Mouse (Mus musculus) limb, embryonic 11.5 days (tissue): ENCODE measurements around the gene Mid1. TPM values are rescaled to one million over a fixed set of nuclear protein-coding genes. Genes with fewer than 3 reads are reported as not detected.
"Not testable (repeated sequence)": the region's sequence is repeated elsewhere in the genome, so short reads cannot be mapped to it uniquely, and the experiment has no call there.

Experiments used
- ATAC-seq: fragments of 200-750 bp; cut with Nextera tagmentation; 2 replicates; pipeline ENCODE4 v1.8.0; 2017; ENCODE audit warnings: low read depth; ENCODE audit not compliant: insufficient number of reproducible peaks, low FRiP score, low TSS enrichment
- DNase-seq: peaks from one replicate; pipeline ENCODE4 v3.0.0-alpha.2; 2015; ENCODE audit warnings: low spot score
- H3K27ac ChIP-seq: fragments of 300-500 bp; sonication (generic); replicated peaks from 2 replicates; pipeline ENCODE4 v1.5.1; 2014; ENCODE audit warnings: low read depth, mild to moderate bottlenecking, low read length
- H3K27me3 ChIP-seq: fragments of 300-500 bp; sonication (generic); 2 replicates; pipeline ENCODE4 v1.6.1; 2014; ENCODE audit warnings: mild to moderate bottlenecking, low read length, mixed read lengths; ENCODE audit not compliant: control insufficient read depth, insufficient read depth
- H3K36me3 ChIP-seq: fragments of 300-500 bp; sonication (generic); 2 replicates; pipeline ENCODE4 v1.6.1; 2014; ENCODE audit warnings: mild to moderate bottlenecking, low read length, moderate library complexity, mixed read lengths; ENCODE audit not compliant: control insufficient read depth, insufficient read depth
- H3K4me1 ChIP-seq: fragments of 300-500 bp; sonication (generic); 2 replicates; pipeline ENCODE4 v1.6.1; 2014; ENCODE audit warnings: low read length, mixed read lengths; ENCODE audit not compliant: control insufficient read depth, insufficient read depth
- H3K4me2 ChIP-seq: fragments of 300-500 bp; sonication (generic); 2 replicates; pipeline ENCODE4 v1.6.1; 2014; ENCODE audit warnings: low read depth, mild to moderate bottlenecking, moderate library complexity; ENCODE audit not compliant: severe bottlenecking
- H3K4me3 ChIP-seq: fragments of 300-500 bp; sonication (generic); 2 replicates; pipeline ENCODE4 v1.5.1; 2014; ENCODE audit warnings: low read depth, low read length
- H3K9ac ChIP-seq: fragments of 300-500 bp; sonication (generic); 2 replicates; pipeline ENCODE4 v1.6.1; 2014; ENCODE audit warnings: mild to moderate bottlenecking, low read length
- H3K9me3 ChIP-seq: fragments of 300-500 bp; sonication (generic); 2 replicates; pipeline ENCODE4 v1.6.1; 2016; ENCODE audit warnings: low read length; ENCODE audit not compliant: control insufficient read depth
- WGBS: fragments of 180-500 bp; shearing (Covaris S2); extraction: QIAGEN DNeasy Blood & Tissue Kit; methylation state at CpG from one replicate; pipeline ENCODE4 v1.1.7; 2014; 5-methylcytosine and 5-hydroxymethylcytosine counted together
- polyA plus RNA-seq: library from polyadenylated mRNA; unstranded; fragments of >200 nt; fragmentation: Nextera tagmentation; extraction: Ambion mirVana; gene quantifications from 2 replicates; pipeline ENCODE4 v1.2.1, GENCODE M21; 2014

The Mid1 gene
- polyA plus RNA-seq, 1 experiment from 2014 or later: 11.5 TPM

DNA sequence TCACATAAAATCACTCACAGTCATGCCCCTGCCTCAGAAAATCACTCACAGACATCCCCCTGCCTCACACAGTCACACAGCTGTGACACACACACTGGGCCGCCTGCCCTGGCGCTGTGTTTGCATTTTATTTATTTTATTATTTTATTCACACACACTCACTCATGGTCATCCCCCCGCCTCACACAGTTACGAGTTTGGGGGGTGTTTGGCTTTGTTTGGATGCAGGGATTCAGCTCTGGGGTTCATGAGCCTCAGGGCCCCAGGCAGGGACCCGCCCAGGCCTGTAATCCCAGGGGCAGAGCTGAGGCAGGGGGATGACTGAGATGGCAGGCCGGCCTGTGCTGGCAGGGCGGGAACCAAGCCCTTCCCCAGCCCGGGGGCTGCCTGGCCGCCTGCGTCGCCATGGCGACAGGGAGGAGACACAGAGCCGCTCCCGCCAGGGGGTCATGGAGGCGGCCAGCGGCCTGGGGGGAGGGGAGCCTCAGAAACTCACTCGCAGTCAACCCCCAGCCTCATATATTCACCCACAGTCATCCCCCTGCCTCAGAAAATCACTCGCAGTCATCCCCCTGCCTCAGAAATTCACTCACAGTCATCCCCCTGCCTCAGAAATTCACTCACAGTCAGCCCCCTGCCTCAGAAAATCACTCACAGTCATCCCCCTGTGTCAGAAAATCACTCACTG is 317.7 kb downstream of the Mid1 start:
- peak; percentile 71 for ATAC-seq
- not testable (repeated sequence) for H3K9ac ChIP-seq, H3K4me1 ChIP-seq, H3K4me3 ChIP-seq, H3K27me3 ChIP-seq, H3K4me2 ChIP-seq, H3K27ac ChIP-seq, H3K36me3 ChIP-seq, DNase-seq
- WGBS: 38% methylated on average over 5 of the region's 18 CpGs
- peaks cover 21% of the 10 kb centered on the region for H3K9me3 ChIP-seq

- H3K4me3 ChIP-seq, H3K4me2 ChIP-seq, ATAC-seq, H3K9ac ChIP-seq, H3K27ac ChIP-seq, H3K36me3 ChIP-seq, H3K4me1 ChIP-seq, H3K27me3 ChIP-seq: not testable (repeated sequence)
- 33% methylated on average over 1 of the region's 1 CpGs for WGBS
- DNase-seq: peak; percentile 15
- H3K9me3 ChIP-seq: peaks cover 26% of the 10 kb centered on the region
Measured at GRCm38 (mm10) chrX:170003536-170003935, 318.5 kb downstream of the Mid1 start.

GRCm38 (mm10) chrX:170004236-170004635 is 319.2 kb downstream of the Mid1 start:
- H3K27me3 ChIP-seq, H3K9ac ChIP-seq, H3K4me3 ChIP-seq, H3K4me1 ChIP-seq, H3K4me2 ChIP-seq, H3K36me3 ChIP-seq: not testable (repeated sequence)
- DNase-seq (peak; percentile 14), ATAC-seq (peak; percentile 36; the same call in 1 of the 2 replicates)
- Histone ChIP-seq H3K27ac (peak overlapping the region; percentile 0; the same call in 1 of the 2 replicates), H3K9me3 (peaks cover 30% of the 10 kb centered on the region)
- WGBS: 51% methylated on average over 2 of the region's 2 CpGs

GRCm38 (mm10) chrX:170004793-170005192 is 319.8 kb downstream of the Mid1 start:
- H3K9ac ChIP-seq, H3K4me2 ChIP-seq, H3K27ac ChIP-seq, ATAC-seq, H3K4me1 ChIP-seq, H3K27me3 ChIP-seq, H3K36me3 ChIP-seq, H3K4me3 ChIP-seq: not testable (repeated sequence)
- WGBS: 38% methylated on average over 5 of the region's 5 CpGs
- peaks cover 35% of the 10 kb centered on the region for H3K9me3 ChIP-seq
- DNase-seq: peak; percentile 20

GRCm38 (mm10) chrX:170005194-170005593 is 320.2 kb downstream of the Mid1 start:
- H3K9ac ChIP-seq, ATAC-seq: not testable (repeated sequence)

GRCm38 (mm10) chrX:170005695-170006297 is 320.8 kb downstream of the Mid1 start:
- H3K27me3 ChIP-seq, H3K9ac ChIP-seq, H3K4me3 ChIP-seq, H3K4me2 ChIP-seq, ATAC-seq, H3K27ac ChIP-seq, H3K4me1 ChIP-seq: not testable (repeated sequence)
- DNase-seq: peak; percentile 14
- H3K9me3 ChIP-seq: peaks cover 38% of the 10 kb centered on the region
- 50% methylated on average over 1 of the region's 1 CpGs for WGBS
- peaks cover 14% of the 10 kb centered on the region for H3K36me3 ChIP-seq

More at GRCm38 (mm10) chrX:170005194-170005593, 320.2 kb downstream of the Mid1 start:
- not testable (repeated sequence) for H3K36me3 ChIP-seq, H3K4me1 ChIP-seq, H3K27me3 ChIP-seq, H3K27ac ChIP-seq, H3K4me3 ChIP-seq, H3K4me2 ChIP-seq
- peak; percentile 20 for DNase-seq
- 26% methylated on average over 13 of the region's 13 CpGs for WGBS
- H3K9me3 ChIP-seq: peaks cover 36% of the 10 kb centered on the region

DNA sequence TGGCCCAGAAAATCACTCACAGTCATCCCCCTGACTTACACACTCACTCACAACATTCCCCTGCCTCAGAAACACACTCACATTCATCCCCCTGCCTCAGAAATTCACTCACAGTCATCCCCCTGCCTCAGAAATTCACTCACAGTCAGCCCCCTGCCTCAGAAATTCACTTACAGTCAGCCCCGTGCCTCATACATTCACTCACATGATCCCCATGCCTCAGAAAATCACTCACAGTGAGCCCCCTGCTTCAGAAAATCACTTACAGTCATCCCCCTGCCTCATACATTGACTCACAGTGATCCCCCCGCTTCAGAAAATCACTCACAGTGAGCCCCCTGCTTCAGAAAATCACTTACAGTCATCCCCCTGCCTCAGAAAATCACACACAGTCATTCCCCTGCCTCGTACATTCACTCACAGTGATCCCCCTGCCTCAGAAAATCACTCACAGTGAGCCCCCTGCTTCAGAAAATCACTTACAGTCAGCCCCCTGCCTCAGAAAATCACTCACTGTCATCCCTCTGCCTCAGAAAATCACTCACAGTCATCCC is 321.8 kb downstream of the Mid1 start:
- WGBS: 53% methylated on average over 3 of the region's 3 CpGs
- DNase-seq: peak; percentile 25
- H3K4me2 ChIP-seq, H3K27me3 ChIP-seq, H3K4me1 ChIP-seq, H3K4me3 ChIP-seq, ATAC-seq: not testable (repeated sequence)
- H3K9ac ChIP-seq: peak overlapping the region; percentile 1; the same call in 1 of the 2 replicates
- H3K27ac ChIP-seq: peak overlapping the region; percentile 24
- H3K36me3 ChIP-seq: peaks cover 19% of the 10 kb centered on the region
- H3K9me3 ChIP-seq: peaks cover 40% of the 10 kb centered on the region

GRCm38 (mm10) chrX:170007375-170008178 is 322.6 kb downstream of the Mid1 start:
- not testable (repeated sequence) for H3K4me3 ChIP-seq, H3K9ac ChIP-seq, H3K4me1 ChIP-seq, H3K4me2 ChIP-seq, ATAC-seq, H3K27me3 ChIP-seq
- WGBS: 49% methylated on average over 2 of the region's 2 CpGs
- peaks cover 19% of the 10 kb centered on the region for H3K36me3 ChIP-seq
- H3K9me3 ChIP-seq: peaks cover 40% of the 10 kb centered on the region
- H3K27ac ChIP-seq: peak overlapping the region; percentile 4; the same call in 1 of the 2 replicates
- peak; percentile 23 for DNase-seq
